Mouse (Mus musculus): Measurements from ENCODE around the gene Hist1h3e.

DNA sequence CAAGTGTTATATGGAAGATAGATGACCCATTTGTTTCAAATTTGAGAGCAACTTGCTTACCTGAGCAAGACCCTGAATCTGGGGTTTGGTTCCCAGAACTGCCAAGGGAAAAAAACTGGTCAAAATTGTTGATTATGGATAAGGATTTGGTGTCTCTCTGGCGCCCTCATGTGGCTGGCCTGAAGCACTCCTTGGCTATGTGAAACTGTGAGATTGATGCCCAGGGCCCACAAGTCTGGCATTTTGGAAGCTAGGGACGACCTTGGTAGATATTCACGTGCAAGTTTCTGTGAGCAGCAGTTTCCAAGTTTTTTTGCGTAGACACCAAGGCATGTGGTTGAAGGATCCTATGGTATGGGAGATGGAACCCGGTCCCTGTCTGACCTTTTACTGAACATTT lies 37.5 kb downstream of the Hist1h3e start:
- TF ChIP-seq POLR2A (IDR thresholded peaks at IDR 0.05; ENCODE audit: insufficient read depth, low read length) (no peak), CTCF (IDR thresholded peaks at IDR 0.05; ENCODE audit: low read depth, low read length) (peak; percentile 72), EP300 (IDR thresholded peaks at IDR 0.05; ENCODE audit: insufficient read depth, low read depth, low read length) (no peak)

All from ES-Bruce4 (cell line).